Mouse (Mus musculus) ES-E14 (cell line): Measurements from ENCODE around the gene Ceacam1. TPM values are rescaled to one million over a fixed set of nuclear protein-coding genes. Genes with fewer than 3 reads are reported as not detected.
"Not testable (repeated sequence)": the region's sequence is repeated elsewhere in the genome, so short reads cannot be mapped to it uniquely, and the experiment has no call there.

ENCODE experiments used
- DNase-seq: peaks from one replicate; pipeline ENCODE4 v3.0.0-alpha.2; 2013; ENCODE audit warnings: low read depth, low spot score
- H3K27ac ChIP-seq: 2 replicates; pipeline ENCODE4 v1.5.1; 2012; ENCODE audit warnings: low read depth, mild to moderate bottlenecking, low read length, moderate library complexity, mixed read lengths; ENCODE audit not compliant: poor library complexity, insufficient read depth, severe bottlenecking
- H3K36me3 ChIP-seq: 2 replicates; pipeline ENCODE4 v1.6.1; 2012; ENCODE audit warnings: mild to moderate bottlenecking, low read length, moderate library complexity, mixed read lengths; ENCODE audit not compliant: control insufficient read depth, poor library complexity, insufficient read depth, severe bottlenecking
- H3K4me1 ChIP-seq, 2 experiments: fragments of 150-350 bp in 1 of 2; sonication (generic) in 1 of 2; 2 replicates each; pipeline ENCODE4 v1.6.1; 2012; ENCODE audit warnings: low read length in 2 of 2, mild to moderate bottlenecking in 1 of 2, mixed read lengths in 1 of 2; ENCODE audit not compliant: control insufficient read depth in 2 of 2, insufficient read depth in 2 of 2, poor library complexity in 1 of 2
- H3K4me3 ChIP-seq, 2 experiments: fragments of 150-350 bp in 1 of 2; sonication (generic) in 1 of 2; 2 replicates each; pipeline ENCODE4 v1.5.1; 2012; ENCODE audit warnings: low read length in 2 of 2, low read depth in 1 of 2, mild to moderate bottlenecking in 1 of 2, mixed read lengths in 1 of 2; ENCODE audit not compliant: insufficient read depth in 1 of 2, poor library complexity in 1 of 2, severe bottlenecking in 1 of 2
- H3K9ac ChIP-seq: 2 replicates; pipeline ENCODE4 v1.6.1; 2012; ENCODE audit warnings: low read depth, mild to moderate bottlenecking, low read length, mixed read lengths; ENCODE audit not compliant: poor library complexity, insufficient read depth, severe bottlenecking
- H3K9me3 ChIP-seq: fragments of 150-350 bp; sonication (generic); 2 replicates; pipeline ENCODE4 v1.6.1; 2012; ENCODE audit warnings: low read depth, mild to moderate bottlenecking, low read length; ENCODE audit not compliant: control insufficient read depth, insufficient read depth
- CHD2 ChIP-seq: IDR thresholded peaks from 2 replicates; pipeline ENCODE4 v1.6.1; 2014; ENCODE audit warnings: mild to moderate bottlenecking, low read depth, low read length, inconsistent platforms
- HCFC1 ChIP-seq: IDR thresholded peaks from 2 replicates; pipeline ENCODE4 v1.6.1; 2012; ENCODE audit warnings: low read length, inconsistent platforms, borderline replicate concordance; ENCODE audit not compliant: insufficient read depth
- MAFK ChIP-seq: IDR thresholded peaks from 2 replicates; pipeline ENCODE4 v1.6.1; 2014; ENCODE audit warnings: mild to moderate bottlenecking, low read depth, low read length, inconsistent platforms; ENCODE audit not compliant: insufficient read depth
- ZC3H11A ChIP-seq: IDR thresholded peaks from 2 replicates; pipeline ENCODE4 v1.6.1; 2012; ENCODE audit warnings: low read depth, mild to moderate bottlenecking, inconsistent platforms, low read length, borderline replicate concordance
- ZNF384 ChIP-seq: IDR thresholded peaks from 2 replicates; pipeline ENCODE4 v1.6.1; 2012; ENCODE audit warnings: low read depth, low read length, inconsistent platforms
- in situ Hi-C, 2 experiments: fragments of 600-800 bp; cut with MboI; formaldehyde crosslinking; loops; one replicate each; pipeline ENCODE4 v1.15.1; 2025; ENCODE audit warnings: low sequenced_read_pairs in 2 of 2, inconsistent platforms in 1 of 2; ENCODE audit not compliant: unreplicated experiment in 2 of 2
- total RNA-seq: library from RNA; depleted of rRNA; stranded (reverse); fragments of 300-350 nt; gene quantifications from 2 replicates; pipeline ENCODE4 v1.2.3, GENCODE M21; 2012

Ceacam1 gene
- total RNA-seq, 1 experiment, result 5.6 TPM

GRCm38 (mm10) chr7:25465586-25465985 lies 11.8 kb downstream of the Ceacam1 start:
- DNase-seq, H3K36me3 ChIP-seq, H3K4me3 ChIP-seq, H3K9ac ChIP-seq, H3K27ac ChIP-seq, H3K4me1 ChIP-seq, H3K9me3 ChIP-seq, in situ Hi-C loops: not testable (repeated sequence)

- Histone ChIP-seq H3K36me3 (no peaks in the 10 kb centered on the region), H3K9me3 (no peaks in the 10 kb centered on the region), H3K4me3 (no peak overlapping the region), H3K27ac (no peak overlapping the region), H3K9ac (no peak overlapping the region), H3K4me1 (no peaks in the 10 kb centered on the region)
- no peak for TF ChIP-seq ZNF384
- no peak for TF ChIP-seq ZC3H11A
- no peak for TF ChIP-seq HCFC1
- TF ChIP-seq CHD2, result no peak
- no peak for TF ChIP-seq MAFK
- DNase-seq, result no peak
- in situ Hi-C loops, result no loop called here
These were observed 12.4 kb downstream of the Ceacam1 start for GRCm38 (mm10) chr7:25465010-25465409.

GRCm38 (mm10) chr7:25462033-25462337 lies 15.4 kb downstream of the Ceacam1 start:
- in situ Hi-C loops, H3K36me3 ChIP-seq, H3K4me1 ChIP-seq, H3K9me3 ChIP-seq, H3K9ac ChIP-seq, H3K27ac ChIP-seq, DNase-seq, H3K4me3 ChIP-seq: not testable (repeated sequence)

GRCm38 (mm10) chr7:25461336-25462032 lies 15.9 kb downstream of the Ceacam1 start:
- H3K4me1 ChIP-seq, H3K27ac ChIP-seq, H3K36me3 ChIP-seq, H3K4me3 ChIP-seq, DNase-seq, in situ Hi-C loops, H3K9me3 ChIP-seq, H3K9ac ChIP-seq: not testable (repeated sequence)

GRCm38 (mm10) chr7:25452103-25452502 lies 25.3 kb downstream of the Ceacam1 start:
- peaks cover 5 to 8% of the 10 kb centered on the region in 2 experiments for H3K4me1 ChIP-seq
- no peak overlapping the region for H3K4me3 ChIP-seq
- in situ Hi-C loops, result no loop called here
- H3K9me3 ChIP-seq, result no peaks in the 10 kb centered on the region
- H3K9ac ChIP-seq, result no peak overlapping the region
- H3K36me3 ChIP-seq, result no peaks in the 10 kb centered on the region
- TF ChIP-seq MAFK, result peak; percentile 72
- no peak for TF ChIP-seq CHD2
- no peak for TF ChIP-seq HCFC1
- H3K27ac ChIP-seq, result no peak overlapping the region
- DNase-seq, result no peak
